Mouse (Mus musculus) bone marrow macrophage, adult 2 months (primary cell): ENCODE results near the gene Cerk.
"Not testable (repeated sequence)": the region's sequence is repeated elsewhere in the genome, so short reads cannot be mapped to it uniquely, and the experiment has no call there.

Experiments
- CTCF ChIP-seq: IDR thresholded peaks from 2 replicates; pipeline ENCODE4 v1.5.1; 2012; ENCODE audit warnings: low read depth, mild to moderate bottlenecking, low read length, moderate library complexity
- POLR2A ChIP-seq: IDR thresholded peaks from 2 replicates; pipeline ENCODE4 v1.6.1; 2012; ENCODE audit warnings: mild to moderate bottlenecking, low read depth, low read length, borderline replicate concordance

- TF ChIP-seq CTCF, POLR2A: not testable (repeated sequence)
Measured at GRCm38 (mm10) chr15:86212193-86212592, 26.3 kb upstream of the Cerk start.
